Mouse (Mus musculus): Measurements from ENCODE around the gene Lemd1.

Gene Lemd1

Small RNA genes within 50 kb of the gene (microRNA-seq; reads per million reads assigned to microRNA genes)
- 15.4 to 19.5 reads per million in 2 experiments for gene Mir135b

Measured in adrenal gland (tissue).